Comparison of ENCODE assay signal across 18 mouse cellular contexts in genomic region chr11:51866020-51866419, GRCm38 (mm10). TPM values are rescaled to one million over a fixed set of nuclear protein-coding genes. Genes with fewer than 3 reads are reported as not detected.
DNase-seq lines count a peak whose midpoint lies in the region; TF ChIP-seq lines count a peak whose summit lies in the region.
"Had no signal": no experiment of that assay in that cellular context is flagged by ENCODE, and none has a peak within 500 bp of the region (broad histone marks: within the 10 kb centered on the region; RNA-seq: fewer than 3 reads in every experiment).

No protein-coding gene starts in this region.

- H3ac ChIP-seq in myocyte (ENCODE audit: control insufficient read depth, insufficient read length): no peak overlapping the region

- H3K27me3 ChIP-seq in myocyte (ENCODE audit: control insufficient read depth, insufficient read depth, insufficient read length): no peaks in the 10 kb centered on the region
- H3K27me3 ChIP-seq: embryonic facial prominence, embryonic 13.5 days; forebrain, embryonic 12.5 days; midbrain, embryonic 13.5 days had no signal

- H3K79me2 ChIP-seq in myocyte (ENCODE audit: control insufficient read depth, insufficient read depth): no peaks in the 10 kb centered on the region

- no peak for TF ChIP-seq POLR2A in myocyte (IDR thresholded peaks at IDR 0.05; ENCODE audit: insufficient read length, low read depth)

- no peak overlapping the region for H3K4me3 ChIP-seq in myocyte
- H3K4me3 ChIP-seq: embryonic facial prominence, embryonic 13.5 days; forebrain, embryonic 12.5 days; midbrain, embryonic 13.5 days had no signal

- peak overlapping the region; percentile 42 for H3K4me2 ChIP-seq in myocyte (ENCODE audit: low read depth)
- H3K4me2 ChIP-seq: embryonic facial prominence, embryonic 13.5 days; forebrain, embryonic 12.5 days; liver, embryonic 11.5 days; midbrain, embryonic 13.5 days had no signal

- peak; percentile 50 for DNase-seq in adrenal gland, adult 2 months
- DNase-seq in adrenal gland, adult 18-20 months (ENCODE audit: low spot score in 2 of 2): no peak
- peak; percentile 19 for DNase-seq in right cerebral cortex, postnatal 25 days
- DNase-seq in right cerebral cortex, postnatal 4 days: no peak
- DNase-seq in ZHBTc4 (ENCODE audit: low read depth, low spot score): peak; percentile 25
- no peak for DNase-seq in frontal cortex, postnatal 10 days (ENCODE audit: low spot score in 2 of 2)
- no peak for DNase-seq in frontal cortex, postnatal 36 days (ENCODE audit: low spot score in 2 of 2)
- DNase-seq: B cell, adult 2 months; cerebellum, adult 2 months; kidney, postnatal 14 days; layer of hippocampus, adult 9-11 months; lung, postnatal 14 days had no signal

- no peaks in the 10 kb centered on the region for H3K36me3 ChIP-seq in myocyte (ENCODE audit: control insufficient read depth, insufficient read depth)
- H3K36me3 ChIP-seq: embryonic facial prominence, embryonic 13.5 days; forebrain, embryonic 12.5 days; G1E; midbrain, embryonic 13.5 days had no signal

TF ChIP-seq in myocyte, 11 proteins besides CTCF, POLR2A, EP300 and RAD21:
- TF ChIP-seq MYOG (IDR thresholded peaks at IDR 0.05; ENCODE audit: control insufficient read depth in 1 of 3, insufficient read depth in 1 of 3, insufficient read length in 2 of 3, low read depth in 2 of 3) (peak in 2 of 3 experiments; percentile 24 to 63), TCF12 (IDR thresholded peaks at IDR 0.05; ENCODE audit: insufficient read depth, poor library complexity, severe bottlenecking) (peak; percentile 10), MAX (IDR thresholded peaks at IDR 0.05; ENCODE audit: low read depth) (no peak), REST (IDR thresholded peaks at IDR 0.05; ENCODE audit: insufficient read depth, insufficient read length) (no peak), MYOD1 (IDR thresholded peaks at IDR 0.05; ENCODE audit: control insufficient read depth in 1 of 3, insufficient read length in 2 of 3, low read depth in 2 of 3) (peak in 2 of 3 experiments; percentile 46 to 69), USF1 (IDR thresholded peaks at IDR 0.05; ENCODE audit: low read depth) (no peak), E2F4 (IDR thresholded peaks at IDR 0.05; ENCODE audit: insufficient read depth) (no peak), CEBPB (IDR thresholded peaks at IDR 0.05; ENCODE audit: insufficient read depth, poor library complexity, severe bottlenecking) (no peak), POLR2AphosphoS2 (IDR thresholded peaks at IDR 0.05; ENCODE audit: insufficient read length, low read depth) (no peak), TCF3 (IDR thresholded peaks at IDR 0.05; ENCODE audit: insufficient read length, low read depth) (no peak), SRF (IDR thresholded peaks at IDR 0.05; ENCODE audit: control insufficient read depth, insufficient read length, low read depth) (no peak)

RNA-seq across cellular contexts. Expression of gene Jade2, which starts 8.6 kb away (rescaled TPM):
- total RNA-seq in adrenal gland, adult 2 months (2021): 10 to 100 TPM; 13.7 to 21.8 TPM
- polyA plus RNA-seq in adrenal gland, adult 2 months (2012; rRNA removed): 12.8 and 13.0 TPM in 2 replicates
- total RNA-seq in adrenal gland, adult 18-20 months (2021): 10 to 100 TPM; 19.2 to 19.7 TPM
- 2.6 TPM for polyA plus RNA-seq in myocyte (2012; fragmentation: generic; extraction: Trizol)

Comparison
In these comparisons a context has a peak if more than half of its experiments do, and no peak if none do; other contexts are left out.
1. DNase-seq: peak in adrenal gland, adult 2 months (single experiment), right cerebral cortex, postnatal 25 days (single experiment) and ZHBTc4 (single experiment); none in adrenal gland, adult 18-20 months (0 of 2), right cerebral cortex, postnatal 4 days (single experiment), frontal cortex, postnatal 10 days (0 of 2) and frontal cortex, postnatal 36 days (0 of 2).